Mouse (Mus musculus) intestine, embryonic 16.5 days (tissue): Measurements from ENCODE around the gene Ccdc97. TPM values are rescaled to one million over a fixed set of nuclear protein-coding genes. Genes with fewer than 3 reads are reported as not detected.

Source experiments
- ATAC-seq: fragments of 200-750 bp; cut with Nextera tagmentation; 2 replicates; pipeline ENCODE4 v1.8.0; 2017; ENCODE audit warnings: moderate TSS enrichment, moderate library complexity
- H3K27ac ChIP-seq: fragments of 300-500 bp; sonication (generic); 2 replicates; pipeline ENCODE4 v1.5.1; 2014; ENCODE audit warnings: mild to moderate bottlenecking, low read length
- H3K27me3 ChIP-seq: fragments of 300-500 bp; sonication (generic); replicated peaks from 2 replicates; pipeline ENCODE4 v1.6.1; 2014; ENCODE audit warnings: low read length, control low read depth, mixed read lengths; ENCODE audit not compliant: control insufficient read depth, insufficient read depth
- H3K36me3 ChIP-seq: fragments of 300-500 bp; sonication (generic); 2 replicates; pipeline ENCODE4 v1.6.1; 2014; ENCODE audit warnings: low read length, control low read depth; ENCODE audit not compliant: control insufficient read depth, insufficient read depth
- H3K4me1 ChIP-seq: fragments of 300-500 bp; sonication (generic); 2 replicates; pipeline ENCODE4 v1.6.1; 2014; ENCODE audit warnings: low read length, control low read depth, mixed read lengths; ENCODE audit not compliant: control insufficient read depth, insufficient read depth
- H3K4me2 ChIP-seq: fragments of 300-500 bp; sonication (generic); 2 replicates; pipeline ENCODE4 v1.6.1; 2014; ENCODE audit warnings: low read depth, low read length, control low read depth
- H3K4me3 ChIP-seq: fragments of 300-500 bp; sonication (generic); 2 replicates; pipeline ENCODE4 v1.5.1; 2014; ENCODE audit warnings: mild to moderate bottlenecking, low read length
- H3K9ac ChIP-seq: fragments of 300-500 bp; sonication (generic); 2 replicates; pipeline ENCODE4 v1.6.1; 2014; ENCODE audit warnings: low read depth, low read length
- H3K9me3 ChIP-seq: fragments of 300-500 bp; sonication (generic); 2 replicates; pipeline ENCODE4 v1.6.1; 2016; ENCODE audit warnings: low read length, control low read depth; ENCODE audit not compliant: control insufficient read depth
- WGBS: fragments of 180-500 bp; shearing (Covaris S2); extraction: QIAGEN DNeasy Blood & Tissue Kit; methylation state at CpG from one replicate; pipeline ENCODE4 v1.1.7; 2014; 5-methylcytosine and 5-hydroxymethylcytosine counted together
- polyA plus RNA-seq: library from polyadenylated mRNA; unstranded; fragments of >200 nt; fragmentation: Nextera tagmentation; extraction: Ambion mirVana; gene quantifications from 2 replicates; pipeline ENCODE4 v1.2.1, GENCODE M21; 2015

Ccdc97 gene
- polyA plus RNA-seq = 21.6 and 22.0 TPM in 2 replicates

GRCm38 (mm10) chr7:25718788-25719417 is at the start of gene Ccdc97:
Gene Ccdc97, minus strand, starts transcription at chr7:25719088.
- peak within 1 kb of the TSS; percentile 86 for H3K4me3 ChIP-seq
- WGBS = 4% methylated on average over 32 of the region's 32 CpGs
- no peaks in the 10 kb centered on the region for H3K9me3 ChIP-seq
- H3K27me3 ChIP-seq = no peaks in the 10 kb centered on the region
- H3K4me2 ChIP-seq = peak within 1 kb of the TSS; percentile 78
- H3K27ac ChIP-seq = peak within 1 kb of the TSS; percentile 90
- H3K4me1 ChIP-seq = peaks cover 18% of the 10 kb centered on the region
- peak; percentile 86 for ATAC-seq
- peak within 1 kb of the TSS; percentile 83 for H3K9ac ChIP-seq
- H3K36me3 ChIP-seq = peaks cover 34% of the 10 kb centered on the region

- Histone ChIP-seq H3K9me3 (no peaks in the 10 kb centered on the region), H3K36me3 (peaks cover 11% of the 10 kb centered on the region), H3K4me3 (no peak overlapping the region), H3K4me2 (no peak overlapping the region), H3K9ac (no peak overlapping the region), H3K4me1 (no peaks in the 10 kb centered on the region), H3K27me3 (no peaks in the 10 kb centered on the region), H3K27ac (no peak overlapping the region)
- 86% methylated on average over 5 of the region's 5 CpGs for WGBS
- ATAC-seq = no peak
These were observed 49.3 kb upstream of the Ccdc97 start for GRCm38 (mm10) chr7:25768229-25768628.

- Histone ChIP-seq H3K4me1 (no peaks in the 10 kb centered on the region), H3K27me3 (no peaks in the 10 kb centered on the region), H3K4me2 (no peak overlapping the region), H3K9me3 (no peaks in the 10 kb centered on the region), H3K36me3 (peaks cover 11% of the 10 kb centered on the region), H3K27ac (no peak overlapping the region), H3K4me3 (no peak overlapping the region), H3K9ac (no peak overlapping the region)
- no peak for ATAC-seq
- 83% methylated on average over 6 of the region's 6 CpGs for WGBS
These were observed 47.2 kb upstream of the Ccdc97 start for GRCm38 (mm10) chr7:25766108-25766507.

- 45% methylated on average over 5 of the region's 5 CpGs for WGBS
- peak overlapping the region; percentile 42 for H3K27ac ChIP-seq
- H3K4me1 ChIP-seq = no peaks in the 10 kb centered on the region
- peaks cover 8% of the 10 kb centered on the region for H3K36me3 ChIP-seq
- no peak overlapping the region for H3K4me2 ChIP-seq
- no peaks in the 10 kb centered on the region for H3K9me3 ChIP-seq
- H3K4me3 ChIP-seq = no peak overlapping the region
- H3K27me3 ChIP-seq = no peaks in the 10 kb centered on the region
- H3K9ac ChIP-seq = no peak overlapping the region
- 0 out of 2 replicates have a peak, but pooled peaks have one; percentile 22 for ATAC-seq
These were observed 45.3 kb upstream of the Ccdc97 start for GRCm38 (mm10) chr7:25764221-25764620.

- Histone ChIP-seq H3K27me3 (no peaks in the 10 kb centered on the region), H3K4me3 (no peak overlapping the region), H3K36me3 (peaks cover 8% of the 10 kb centered on the region), H3K9ac (no peak overlapping the region), H3K4me1 (no peaks in the 10 kb centered on the region), H3K4me2 (no peak overlapping the region), H3K9me3 (no peaks in the 10 kb centered on the region), H3K27ac (peak overlapping the region; percentile 42)
- no peak for ATAC-seq
- WGBS = 65% methylated on average over 11 of the region's 11 CpGs
These were observed 44.8 kb upstream of the Ccdc97 start for GRCm38 (mm10) chr7:25763678-25764077.

- Histone ChIP-seq H3K4me3 (no peak overlapping the region), H3K9ac (no peak overlapping the region), H3K27me3 (no peaks in the 10 kb centered on the region), H3K9me3 (no peaks in the 10 kb centered on the region), H3K4me2 (no peak overlapping the region), H3K4me1 (no peaks in the 10 kb centered on the region), H3K27ac (no peak overlapping the region), H3K36me3 (peaks cover 2% of the 10 kb centered on the region; the same call in 1 of the 2 replicates)
- 76% methylated on average over 10 of the region's 10 CpGs for WGBS
- ATAC-seq = no peak
These were observed 42.5 kb upstream of the Ccdc97 start for GRCm38 (mm10) chr7:25761354-25761753.

- H3K9me3 ChIP-seq = no peaks in the 10 kb centered on the region
- peaks cover 11% of the 10 kb centered on the region for H3K4me1 ChIP-seq
- under 1% methylated on average over 18 of the region's 18 CpGs for WGBS
- H3K4me2 ChIP-seq = peak overlapping the region; percentile 93
- H3K36me3 ChIP-seq = peaks cover 2% of the 10 kb centered on the region; the same call in 1 of the 2 replicates
- H3K9ac ChIP-seq = peak overlapping the region; percentile 67
- H3K27me3 ChIP-seq = no peaks in the 10 kb centered on the region
- peak; percentile 29 for ATAC-seq
- H3K4me3 ChIP-seq = peak overlapping the region; percentile 95
- H3K27ac ChIP-seq = peak overlapping the region; percentile 93
These were observed 37.1 kb upstream of the Ccdc97 start for GRCm38 (mm10) chr7:25756011-25756410.

GRCm38 (mm10) chr7:25755468-25755833 is 36.6 kb upstream of the Ccdc97 start:
- Histone ChIP-seq H3K4me2 (peak overlapping the region; percentile 93), H3K27me3 (no peaks in the 10 kb centered on the region), H3K9ac (peak overlapping the region; percentile 67), H3K4me3 (peak overlapping the region; percentile 95), H3K9me3 (no peaks in the 10 kb centered on the region), H3K4me1 (peaks cover 11% of the 10 kb centered on the region), H3K36me3 (no peaks in the 10 kb centered on the region), H3K27ac (peak overlapping the region; percentile 93)
- 0% methylated on average over 15 of the region's 15 CpGs for WGBS
- peak; percentile 64 for ATAC-seq

- Histone ChIP-seq H3K9ac (peak within 1 kb of the TSS; percentile 99), H3K27me3 (no peaks in the 10 kb centered on the region), H3K4me1 (peaks cover 11% of the 10 kb centered on the region), H3K36me3 (no peaks in the 10 kb centered on the region), H3K9me3 (no peaks in the 10 kb centered on the region), H3K27ac (peak within 1 kb of the TSS; percentile 98), H3K4me3 (peak within 1 kb of the TSS; percentile 95), H3K4me2 (peak within 1 kb of the TSS; percentile 93)
- ATAC-seq = peak; percentile 94
- under 1% methylated on average over 55 of the region's 55 CpGs for WGBS
These were observed 36.0 kb upstream of the Ccdc97 start, which contains the start of gene Hnrnpul1 for GRCm38 (mm10) chr7:25754738-25755467. Gene Hnrnpul1, minus strand, starts transcription at chr7:25754757.
